Mouse (Mus musculus): Measurements from ENCODE around the gene Zfp595.
A peak's percentile ranks its signal among the peaks of the same experiment; 100 is the strongest.
"Not testable (repeated sequence)": the region's sequence is repeated elsewhere in the genome, so short reads cannot be mapped to it uniquely, and the experiment has no call there.

Gene Zfp595

DNA sequence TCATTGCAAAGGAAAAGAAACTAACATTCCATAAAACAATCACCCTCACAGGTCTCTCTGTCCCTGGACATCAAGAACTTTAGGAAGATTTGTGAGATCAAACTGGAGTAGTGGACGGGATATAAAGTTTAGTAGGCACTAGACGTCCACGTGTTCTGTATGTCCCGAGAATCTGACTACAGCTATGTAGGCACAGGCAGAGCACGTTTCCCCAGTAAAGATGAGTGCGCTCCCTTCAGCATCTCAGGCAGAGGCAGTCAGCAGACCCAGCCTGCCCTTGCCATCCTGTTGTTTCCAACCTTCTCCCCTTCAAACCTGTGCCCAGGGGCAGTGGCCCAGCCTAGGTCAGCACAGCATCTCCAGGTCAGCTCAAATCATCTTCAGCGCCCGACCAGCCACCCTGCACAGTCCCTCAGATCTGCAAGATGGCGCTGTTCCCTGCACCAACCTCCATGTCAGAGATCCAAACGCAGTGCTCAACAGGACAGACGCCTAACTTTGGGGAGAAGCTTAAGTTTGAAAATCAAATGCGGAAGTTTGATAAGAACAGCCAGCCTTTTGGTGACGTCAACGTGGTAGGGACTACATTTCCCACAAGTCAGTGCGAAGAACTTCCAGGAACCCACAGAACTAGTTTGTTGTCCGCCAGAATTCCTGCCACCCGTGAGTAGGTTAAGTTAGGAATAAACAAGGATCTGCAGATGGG lies at the start of gene Zfp595:
Gene Zfp595, minus strand, starts transcription at position 552 of the 706 bp plus-strand sequence.
- peak; percentile 76 for DNase-seq

DNA sequence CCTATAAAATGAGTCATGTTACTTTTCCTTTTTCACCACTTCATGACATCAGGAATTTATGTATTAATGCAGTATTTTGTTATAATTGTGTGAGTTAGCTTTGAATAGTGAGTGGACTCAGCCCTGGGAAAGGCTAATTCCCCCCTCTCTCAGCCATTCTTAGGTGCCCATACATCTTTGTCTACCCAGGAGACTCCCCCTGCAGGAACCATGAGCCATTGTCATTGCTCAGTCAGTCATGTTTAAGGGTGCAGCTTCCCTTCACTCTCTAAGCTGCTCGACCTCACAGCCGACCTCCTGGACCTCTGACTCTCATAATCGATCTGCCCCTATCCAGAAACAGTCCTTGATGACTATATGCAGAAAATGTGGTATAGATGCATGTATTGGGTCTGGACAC lies 43.9 kb upstream of the Zfp595 start:
- not testable (repeated sequence) for DNase-seq

DNA sequence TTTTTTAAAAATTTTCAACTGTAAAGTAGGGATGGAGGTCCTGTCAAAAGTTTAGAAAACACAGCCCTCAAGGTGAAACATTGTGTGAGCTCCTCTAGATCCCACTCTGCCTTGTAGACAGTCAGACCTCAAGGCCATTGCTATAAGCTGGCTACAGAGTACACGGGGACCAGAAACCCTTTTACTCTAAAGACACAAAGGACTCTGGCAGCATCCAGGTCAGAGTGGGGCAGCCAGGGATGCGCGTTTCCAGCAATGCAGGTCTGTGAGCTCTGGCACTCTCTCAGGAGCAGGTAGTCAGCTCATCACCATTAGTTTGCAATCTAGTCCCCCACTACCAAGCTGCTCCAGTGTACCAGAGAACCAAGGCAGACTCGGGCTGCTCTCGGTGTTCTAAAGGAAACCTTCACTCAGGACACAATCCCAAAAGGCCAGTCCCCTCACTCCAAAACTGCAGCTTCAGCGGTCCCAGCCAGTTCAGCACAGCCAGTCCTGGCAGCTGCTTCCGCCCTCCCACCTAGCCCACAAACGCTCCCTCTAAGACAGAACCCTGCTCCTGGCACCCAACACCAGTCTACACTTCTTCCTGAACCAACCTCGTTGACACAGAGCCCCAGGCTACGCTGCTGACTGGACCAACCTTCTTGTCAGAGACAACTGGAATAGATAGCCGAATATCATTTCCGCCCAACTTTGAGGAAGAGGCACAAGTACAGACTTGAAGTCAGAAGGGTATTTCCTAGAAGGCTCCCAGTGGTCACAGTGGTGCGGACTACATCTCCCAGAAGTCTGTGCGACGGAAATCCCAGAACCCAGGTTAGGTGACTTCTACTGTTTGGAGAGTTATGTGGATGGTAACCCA lies 42.9 kb upstream of the Zfp595 start, which contains the start of the genes Gm28041 and Zfp456:
Gene Gm28041, minus strand, starts transcription at position 684 of the 862 bp plus-strand sequence.
Gene Zfp456, minus strand, starts transcription at position 761 of the 862 bp plus-strand sequence.
- DNase-seq, result peak; percentile 68

DNA sequence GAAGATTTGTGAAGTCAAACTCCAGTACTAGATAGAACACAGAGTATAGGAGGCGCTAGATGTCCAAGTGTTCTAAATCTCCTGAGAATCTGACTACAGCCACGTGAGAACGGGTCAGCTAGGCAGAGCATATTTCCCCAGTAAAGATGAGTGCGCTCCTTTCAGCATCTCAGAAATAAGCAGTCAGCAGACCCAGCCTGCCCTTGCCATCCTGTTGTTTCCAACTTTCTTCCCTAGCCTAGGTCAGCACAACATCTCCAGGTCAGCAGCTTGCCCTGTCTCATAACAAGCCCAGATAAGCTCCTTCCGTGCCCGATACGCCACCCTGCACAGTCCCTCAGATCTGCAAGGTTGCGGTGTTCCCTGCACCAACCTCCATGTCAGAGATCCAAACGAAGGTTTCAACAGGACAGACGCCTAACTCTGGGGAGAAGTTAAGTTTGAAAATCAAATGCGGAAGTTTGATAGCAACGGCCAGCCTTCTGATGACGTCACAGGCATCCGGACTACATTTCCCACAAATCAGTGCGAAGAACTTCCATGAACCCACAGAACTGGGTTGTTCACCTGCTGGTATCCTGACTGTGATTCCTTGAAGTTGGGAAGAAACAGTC lies 27.9 kb upstream of the Zfp595 start, which contains the start of the genes Gm28044 and Zfp953:
Gene Gm28044, minus strand, starts transcription at position 406 of the 614 bp plus-strand sequence.
Gene Zfp953, minus strand, starts transcription at position 475 of the 614 bp plus-strand sequence.
- DNase-seq, result peak; percentile 80

DNA sequence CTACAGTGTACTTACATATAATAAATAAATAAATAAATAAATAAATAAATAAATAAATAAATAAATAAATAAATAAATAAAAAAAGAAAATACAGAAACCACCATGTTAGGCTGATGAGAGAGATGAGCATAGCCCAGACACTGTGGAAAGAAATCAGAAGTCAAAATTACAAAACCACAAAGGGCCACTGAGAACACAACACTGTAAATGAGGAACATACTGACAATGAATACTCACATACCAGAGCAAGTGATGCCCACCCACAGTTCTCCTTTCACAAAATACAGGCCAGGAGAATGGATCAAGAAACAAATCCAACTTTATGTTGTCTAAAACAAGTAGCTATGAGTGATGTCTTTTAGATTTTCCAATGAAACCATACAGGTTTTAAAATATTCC lies 19.5 kb upstream of the Zfp595 start:
- DNase-seq, result no peak

DNA sequence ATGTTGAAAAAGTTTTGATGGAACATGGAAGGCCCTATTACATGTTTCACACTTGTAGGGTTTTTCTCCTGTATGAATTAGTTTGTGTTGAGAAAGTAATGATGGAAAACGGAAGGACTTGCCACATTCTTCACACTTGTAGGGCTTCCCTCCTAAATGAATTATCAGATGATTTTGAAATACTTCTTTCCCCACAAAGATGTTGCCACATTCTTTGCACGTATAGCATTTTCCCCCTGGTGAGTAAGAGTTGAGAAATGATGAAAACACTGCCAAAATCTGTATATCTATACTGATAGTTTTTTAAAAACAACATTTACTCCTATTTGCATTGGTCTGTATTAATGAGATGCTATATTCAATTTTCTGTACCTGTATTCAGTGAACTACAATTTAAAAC lies 11.1 kb upstream of the Zfp595 start:
- no peak for DNase-seq

DNA sequence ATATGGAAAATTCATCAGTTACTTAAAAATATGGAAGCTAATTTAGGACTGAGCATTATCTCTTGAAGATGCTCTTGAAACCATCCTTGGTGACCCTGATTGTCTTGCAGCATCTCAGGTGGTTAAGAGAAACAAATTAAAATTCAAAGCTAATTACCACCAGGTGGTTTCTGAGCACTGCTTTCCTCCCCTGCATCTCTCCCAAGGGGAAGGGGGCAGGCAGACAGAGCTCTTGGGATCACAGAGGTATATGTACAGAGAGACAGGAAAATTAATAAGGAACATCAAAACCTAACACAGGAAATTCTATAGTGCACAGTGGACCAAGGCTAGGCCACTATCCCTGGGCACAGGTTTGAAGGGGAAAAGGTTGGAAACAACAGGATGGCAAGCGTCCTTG lies 507 bp upstream of the Zfp595 start:
- peak; percentile 3 for DNase-seq

DNA sequence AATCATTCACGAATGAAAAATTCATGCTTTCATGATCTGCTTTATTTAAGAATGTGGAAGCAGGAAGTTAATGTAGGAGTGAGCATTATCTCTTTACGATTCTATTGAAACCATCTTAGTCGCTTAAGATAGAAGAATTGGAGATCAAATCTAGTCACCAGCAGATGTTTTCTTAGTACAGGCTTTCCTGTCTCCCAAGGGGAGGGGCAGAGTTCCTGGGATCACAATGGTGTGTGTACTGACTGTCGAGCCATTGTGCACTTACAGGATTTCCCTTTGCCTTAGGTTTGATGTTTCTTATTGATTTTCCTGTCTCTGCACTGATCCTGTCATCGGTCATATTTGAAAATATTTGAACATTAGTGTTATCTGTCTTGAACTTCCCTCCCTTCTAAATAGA lies 25.7 kb downstream of the Zfp595 start:
- DNase-seq, result no peak

DNA sequence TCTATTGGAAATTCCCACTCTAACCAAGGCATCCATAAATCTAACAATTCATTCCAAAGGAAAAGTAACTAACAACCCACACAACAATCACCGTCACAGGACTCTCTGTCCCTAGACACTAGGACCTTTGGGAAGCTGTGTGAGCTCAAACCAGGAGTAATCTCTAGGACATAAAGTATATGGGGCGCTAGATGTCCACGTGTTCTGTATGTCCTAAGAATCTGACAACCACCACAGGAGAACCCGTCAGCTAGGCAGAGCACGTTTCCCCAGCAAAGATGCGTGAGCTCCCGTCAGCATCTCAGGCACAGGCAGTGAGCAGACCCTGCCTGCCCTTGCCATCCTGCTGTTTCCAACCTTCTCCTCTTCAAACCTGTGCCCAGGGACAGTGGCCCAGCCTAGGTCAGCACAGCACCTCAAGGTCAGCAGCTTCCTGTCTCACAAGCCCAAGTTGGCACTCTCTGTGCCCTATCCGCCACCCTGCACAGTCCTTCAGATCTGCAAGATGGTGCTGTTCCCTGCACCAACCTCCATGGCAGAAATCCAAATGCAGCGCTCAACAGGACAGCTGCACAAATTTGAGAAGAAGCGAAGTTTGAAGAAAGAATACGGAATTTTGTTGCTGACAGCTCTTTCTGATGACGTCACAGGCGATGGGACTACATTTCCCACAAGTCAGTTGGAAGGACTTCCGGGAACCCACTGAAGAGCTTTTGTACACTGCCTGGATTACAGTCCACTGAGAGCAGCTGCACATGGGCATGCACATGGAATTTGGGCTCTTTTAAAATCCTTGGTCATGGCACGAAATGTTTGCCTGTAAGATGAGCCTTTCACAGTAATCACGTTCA lies 26.3 kb downstream of the Zfp595 start, which contains the start of gene Zfp457:
Gene Zfp457, minus strand, starts transcription at position 664 of the 851 bp plus-strand sequence.
- DNase-seq, result peak; percentile 74

DNA sequence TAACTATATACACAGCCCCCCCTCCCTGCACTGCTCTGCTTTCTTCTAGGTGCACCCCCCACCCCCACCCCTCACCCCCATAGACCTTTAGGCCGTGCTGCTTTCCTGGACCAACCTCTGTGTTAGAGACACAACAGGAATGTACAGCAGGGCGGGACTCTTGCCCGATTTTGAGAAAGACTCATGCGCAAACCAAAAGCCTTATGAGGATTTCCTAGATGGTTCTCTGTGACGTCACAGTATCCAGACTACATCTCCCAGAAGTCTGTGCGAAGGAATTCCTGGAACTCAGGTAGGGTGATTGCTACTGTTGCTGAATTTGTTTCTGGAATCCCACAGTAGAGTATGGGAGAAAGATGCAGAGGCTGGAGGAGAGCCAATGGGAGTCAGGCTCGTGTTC lies 54.1 kb downstream of the Zfp595 start, which contains the start of gene Zfp458:
Gene Zfp458, minus strand, starts transcription at position 153 of the 400 bp plus-strand sequence.
- DNase-seq, result no peak

DNA sequence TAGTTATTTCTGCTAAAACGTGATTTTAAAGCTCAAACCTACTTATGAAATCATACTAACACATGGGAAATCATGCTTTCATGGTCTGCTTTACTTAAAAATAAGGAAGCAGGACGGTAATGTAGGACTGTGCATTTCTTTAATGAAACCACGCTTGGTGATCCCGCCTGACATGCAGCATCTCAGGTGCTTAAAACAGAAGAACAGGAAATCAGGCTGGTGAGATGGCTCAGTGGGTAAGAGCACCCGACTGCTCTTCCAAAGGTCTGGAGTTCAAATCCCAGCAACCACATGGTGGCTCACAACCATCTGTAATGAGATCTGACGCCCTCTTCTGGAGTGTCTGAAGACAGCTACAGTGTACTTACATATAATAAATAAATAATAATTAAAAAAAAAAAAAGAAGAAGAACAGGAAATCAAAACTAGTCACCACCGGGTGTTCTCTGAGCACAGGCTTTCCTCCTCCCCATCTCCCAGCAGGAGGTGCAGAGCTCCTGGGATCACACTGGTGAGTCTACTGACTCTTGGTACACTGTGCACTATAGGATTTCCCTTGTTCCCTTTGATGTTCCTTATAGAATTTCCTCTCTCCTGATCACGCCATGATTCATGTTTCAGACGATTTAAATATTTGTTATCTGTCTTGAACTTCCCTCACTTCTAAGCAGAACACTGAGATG lies 62.8 kb downstream of the Zfp595 start:
- DNase-seq, result not testable (repeated sequence)

DNA sequence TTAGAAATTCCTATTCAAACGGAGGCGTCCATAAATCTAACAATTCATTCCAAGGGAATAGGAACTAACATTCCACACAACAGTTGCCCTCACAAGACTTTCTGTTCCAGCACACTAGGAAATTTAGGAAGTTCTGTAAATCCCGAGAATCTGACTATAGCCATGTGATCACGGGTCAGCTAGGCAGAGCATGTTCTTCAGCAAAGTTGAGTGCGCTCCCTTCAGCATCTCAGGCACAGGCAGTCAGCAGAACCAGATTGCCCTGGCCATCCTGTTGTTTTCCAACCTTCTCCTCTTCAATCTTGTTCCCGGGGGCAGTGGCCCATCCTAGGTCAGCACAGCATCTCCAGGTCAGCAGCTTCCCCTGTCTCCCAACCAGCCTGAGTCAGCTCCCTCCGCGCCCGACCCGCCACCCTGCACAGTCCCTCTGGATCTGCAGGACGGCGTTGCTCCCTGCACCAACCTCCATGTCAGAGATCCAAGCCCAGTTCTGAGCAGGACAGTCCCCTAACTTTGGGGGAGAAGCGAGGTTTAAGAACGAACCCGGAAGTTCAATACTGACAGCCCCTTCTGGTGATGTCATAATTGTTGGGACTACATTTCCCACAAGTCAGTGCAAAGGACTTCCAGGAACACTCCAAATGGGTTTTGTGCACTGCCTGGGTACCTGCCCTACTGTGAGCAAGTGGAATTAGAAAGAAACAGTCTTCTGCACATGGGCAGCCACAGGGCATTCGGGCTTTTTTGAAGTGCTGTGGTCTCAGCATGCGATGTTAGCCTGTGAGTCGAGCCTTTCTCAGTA lies 63.6 kb downstream of the Zfp595 start:
- DNase-seq, result peak; percentile 64
